Mouse (Mus musculus): ENCODE data around the gene Ppfia4.

The Ppfia4 gene

GRCm38 (mm10) chr1:134307409-134307808 is 25.3 kb downstream of the Ppfia4 start:
- in situ Hi-C loops (cut with MboI; ENCODE audit: low sequenced_read_pairs), result no loop called here

- in situ Hi-C loops (cut with MboI; ENCODE audit: low sequenced_read_pairs), result no loop called here
These were observed 27.8 kb downstream of the Ppfia4 start for GRCm38 (mm10) chr1:134304940-134305339.

GRCm38 (mm10) chr1:134302568-134303238 is 30.0 kb downstream of the Ppfia4 start:
- in situ Hi-C loops (cut with MboI; ENCODE audit: low sequenced_read_pairs), result no loop called here

- in situ Hi-C loops (cut with MboI; ENCODE audit: low sequenced_read_pairs), result no loop called here
These were observed 33.9 kb downstream of the Ppfia4 start for GRCm38 (mm10) chr1:134298636-134299411.

GRCm38 (mm10) chr1:134297265-134297664 is 35.5 kb downstream of the Ppfia4 start:
- in situ Hi-C loops (cut with MboI; ENCODE audit: low sequenced_read_pairs), result no loop called here

GRCm38 (mm10) chr1:134293738-134294604 is 38.8 kb downstream of the Ppfia4 start:
- in situ Hi-C loops (cut with MboI; ENCODE audit: low sequenced_read_pairs), result no loop called here

GRCm38 (mm10) chr1:134293276-134293675 is 39.5 kb downstream of the Ppfia4 start:
- in situ Hi-C loops (cut with MboI; ENCODE audit: low sequenced_read_pairs), result no loop called here

- in situ Hi-C loops (cut with MboI; ENCODE audit: low sequenced_read_pairs), result no loop called here
These were observed 40.1 kb downstream of the Ppfia4 start for GRCm38 (mm10) chr1:134292601-134293000.

- in situ Hi-C loops (cut with MboI; ENCODE audit: low sequenced_read_pairs), result no loop called here
These were observed 40.7 kb downstream of the Ppfia4 start for GRCm38 (mm10) chr1:134292073-134292472.

GRCm38 (mm10) chr1:134291555-134291954 is 41.2 kb downstream of the Ppfia4 start:
- in situ Hi-C loops (cut with MboI; ENCODE audit: low sequenced_read_pairs), result no loop called here

- in situ Hi-C loops (cut with MboI; ENCODE audit: low sequenced_read_pairs), result no loop called here
These were observed 41.8 kb downstream of the Ppfia4 start for GRCm38 (mm10) chr1:134290909-134291308.

- in situ Hi-C loops (cut with MboI; ENCODE audit: low sequenced_read_pairs), result no loop called here
These were observed 42.4 kb downstream of the Ppfia4 start for GRCm38 (mm10) chr1:134290300-134290699.

- in situ Hi-C loops (cut with MboI; ENCODE audit: low sequenced_read_pairs), result no loop called here
These were observed 43.1 kb downstream of the Ppfia4 start, which contains the start of gene Myog for GRCm38 (mm10) chr1:134289598-134290099. Gene Myog, plus strand, starts transcription at chr1:134289989.

- in situ Hi-C loops (cut with MboI; ENCODE audit: low sequenced_read_pairs), result no loop called here
These were observed 44.5 kb downstream of the Ppfia4 start for GRCm38 (mm10) chr1:134288239-134288638.

- in situ Hi-C loops (cut with MboI; ENCODE audit: low sequenced_read_pairs), result no loop called here
These were observed 47.1 kb downstream of the Ppfia4 start for GRCm38 (mm10) chr1:134285458-134286120.

- in situ Hi-C loops (cut with MboI; ENCODE audit: low sequenced_read_pairs), result no loop called here
These were observed 49.6 kb downstream of the Ppfia4 start for GRCm38 (mm10) chr1:134283108-134283507.

- in situ Hi-C loops (cut with MboI; ENCODE audit: low sequenced_read_pairs), result no loop called here
These were observed 50.4 kb downstream of the Ppfia4 start for GRCm38 (mm10) chr1:134282342-134282741.

GRCm38 (mm10) chr1:134281563-134281962 is 51.2 kb downstream of the Ppfia4 start:
- in situ Hi-C loops (cut with MboI; ENCODE audit: low sequenced_read_pairs), result no loop called here

GRCm38 (mm10) chr1:134280174-134280573 is 52.6 kb downstream of the Ppfia4 start:
- in situ Hi-C loops (cut with MboI; ENCODE audit: low sequenced_read_pairs), result no loop called here

GRCm38 (mm10) chr1:134276823-134277222 is 55.9 kb downstream of the Ppfia4 start:
- in situ Hi-C loops (cut with MboI; ENCODE audit: low sequenced_read_pairs), result no loop called here

Measured in CH12F3 (cell line).